Mouse (Mus musculus) embryonic facial prominence, embryonic 14.5 days (tissue): Measurements from ENCODE around the gene Lmx1a. TPM values are rescaled to one million over a fixed set of nuclear protein-coding genes. Genes with fewer than 3 reads are reported as not detected.
A peak's percentile ranks its signal among the peaks of the same experiment; 100 is the strongest.

Experiments
- ATAC-seq: fragments of 200-750 bp; cut with Nextera tagmentation; 2 replicates; pipeline ENCODE4 v1.8.0; 2017; ENCODE audit warnings: low read depth, moderate number of reproducible peaks, moderate TSS enrichment
- DNase-seq: peaks from one replicate; pipeline ENCODE4 v3.0.0-alpha.2; 2015; ENCODE audit warnings: low spot score
- H3K27ac ChIP-seq: fragments of 300-500 bp; sonication (generic); replicated peaks from 2 replicates; pipeline ENCODE4 v1.5.1; 2014; ENCODE audit warnings: low read depth, mild to moderate bottlenecking, low read length, moderate library complexity
- H3K27me3 ChIP-seq: fragments of 300-500 bp; sonication (generic); replicated peaks from 2 replicates; pipeline ENCODE4 v1.6.1; 2014; ENCODE audit warnings: low read length; ENCODE audit not compliant: control insufficient read depth, insufficient read depth
- H3K36me3 ChIP-seq: fragments of 300-500 bp; sonication (generic); 2 replicates; pipeline ENCODE4 v1.6.1; 2014; ENCODE audit warnings: low read length, mixed read lengths; ENCODE audit not compliant: control insufficient read depth, insufficient read depth
- H3K4me1 ChIP-seq: fragments of 300-500 bp; sonication (generic); 2 replicates; pipeline ENCODE4 v1.6.1; 2014; ENCODE audit warnings: antibody characterized with exemption, low read length; ENCODE audit not compliant: control insufficient read depth, insufficient read depth
- H3K4me2 ChIP-seq: fragments of 300-500 bp; sonication (generic); 2 replicates; pipeline ENCODE4 v1.6.1; 2014; ENCODE audit warnings: low read depth, mild to moderate bottlenecking, low read length, moderate library complexity, mixed read lengths
- H3K4me3 ChIP-seq: fragments of 300-500 bp; sonication (generic); 2 replicates; pipeline ENCODE4 v1.5.1; 2014; ENCODE audit warnings: low read depth, mild to moderate bottlenecking, low read length
- H3K9ac ChIP-seq: fragments of 300-500 bp; sonication (generic); 2 replicates; pipeline ENCODE4 v1.6.1; 2014; ENCODE audit warnings: low read depth, mild to moderate bottlenecking, low read length, moderate library complexity, mixed read lengths
- H3K9me3 ChIP-seq: fragments of 300-500 bp; sonication (generic); 2 replicates; pipeline ENCODE4 v1.6.1; 2016; ENCODE audit warnings: low read length; ENCODE audit not compliant: control insufficient read depth
- WGBS: fragments of 180-500 bp; shearing (Covaris S2); extraction: QIAGEN DNeasy Blood & Tissue Kit; methylation state at CpG from one replicate; pipeline ENCODE4 v1.1.7; 2014; 5-methylcytosine and 5-hydroxymethylcytosine counted together
- polyA plus RNA-seq: library from polyadenylated mRNA; unstranded; fragments of >200 nt; fragmentation: Nextera tagmentation; extraction: Ambion mirVana; gene quantifications from 2 replicates; pipeline ENCODE4 v1.2.1, GENCODE M21; 2014

Lmx1a gene
- 1.5 and 1.7 TPM in 2 replicates for polyA plus RNA-seq

- peaks cover 83% of the 10 kb centered on the region for H3K27me3 ChIP-seq
- ATAC-seq (no peak), DNase-seq (no peak)
- H3K4me1 ChIP-seq: peaks cover 10% of the 10 kb centered on the region
- WGBS: 0% methylated on average over 3 of the region's 3 CpGs
- H3K9ac ChIP-seq: peak within 1 kb of the TSS; percentile 62
- H3K4me2 ChIP-seq: peak within 1 kb of the TSS; percentile 97
- no peak within 1 kb of the TSS for H3K27ac ChIP-seq
- peak within 1 kb of the TSS; percentile 58 for H3K4me3 ChIP-seq
- no peaks in the 10 kb centered on the region for H3K36me3 ChIP-seq
- H3K9me3 ChIP-seq: peaks cover 4% of the 10 kb centered on the region; the same call in 1 of the 2 replicates
Measured at GRCm38 (mm10) chr1:167689232-167689261, at the start of gene Lmx1a. Gene Lmx1a (plus strand): TSS chr1:167689237.

DNA sequence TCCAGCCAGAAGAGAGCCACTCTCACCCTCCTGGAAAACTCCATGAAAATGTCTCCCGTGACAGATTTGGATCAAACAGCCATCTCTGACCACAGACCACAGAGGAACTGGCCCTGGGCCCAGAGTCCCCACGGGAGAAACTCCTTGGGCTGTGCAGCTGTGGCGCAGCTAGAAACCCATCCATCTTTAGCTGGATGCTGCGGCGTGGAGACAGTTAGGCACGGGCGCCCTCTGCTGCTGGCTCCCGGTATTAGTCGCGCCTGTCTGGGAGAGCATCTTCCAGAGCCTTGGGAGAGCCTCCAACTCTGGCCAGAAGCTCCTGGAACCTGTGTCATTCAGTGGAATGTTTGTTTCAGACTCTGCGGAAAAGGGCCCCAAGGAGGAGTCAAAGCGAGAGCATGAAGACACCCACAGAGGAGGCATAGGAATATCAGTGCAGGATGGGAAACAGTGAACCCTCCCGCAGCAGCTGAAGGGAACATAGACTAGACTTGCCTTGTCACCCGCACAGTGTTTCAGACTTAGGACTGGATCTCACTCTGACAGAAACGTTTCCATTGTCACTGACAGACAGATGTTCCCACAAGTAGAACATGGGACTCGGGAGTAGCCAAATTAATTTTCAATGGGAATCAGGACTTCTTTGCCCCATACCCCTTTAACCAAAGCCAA, 44.0 kb upstream of the Lmx1a start:
- peak overlapping the region; percentile 37 for H3K4me2 ChIP-seq
- H3K4me1 ChIP-seq: peaks cover 14% of the 10 kb centered on the region
- H3K27ac ChIP-seq: no peak overlapping the region
- WGBS: 15% methylated on average over 16 of the region's 16 CpGs
- DNase-seq (peak; percentile 94), ATAC-seq (peak; percentile 91)
- H3K36me3 ChIP-seq: no peaks in the 10 kb centered on the region
- no peak overlapping the region for H3K9ac ChIP-seq
- H3K9me3 ChIP-seq: no peaks in the 10 kb centered on the region
- no peak overlapping the region for H3K4me3 ChIP-seq
- peaks cover 13% of the 10 kb centered on the region; the same call in 1 of the 2 replicates for H3K27me3 ChIP-seq

GRCm38 (mm10) chr1:167648670-167649069, 40.4 kb upstream of the Lmx1a start:
- peaks cover 8% of the 10 kb centered on the region; the same call in 1 of the 2 replicates for H3K27me3 ChIP-seq
- H3K9me3 ChIP-seq: no peaks in the 10 kb centered on the region
- peak overlapping the region; percentile 68 for H3K27ac ChIP-seq
- H3K4me2 ChIP-seq: peak overlapping the region; percentile 7; the same call in 1 of the 2 replicates
- ATAC-seq (peak; percentile 69; the same call in 1 of the 2 replicates), DNase-seq (peak; percentile 89)
- H3K4me1 ChIP-seq: peaks cover 14% of the 10 kb centered on the region
- H3K36me3 ChIP-seq: no peaks in the 10 kb centered on the region
- H3K9ac ChIP-seq: no peak overlapping the region
- no peak overlapping the region for H3K4me3 ChIP-seq
- WGBS: 32% methylated on average over 3 of the region's 3 CpGs

GRCm38 (mm10) chr1:167649122-167649633, 39.9 kb upstream of the Lmx1a start:
- H3K4me2 ChIP-seq: no peak overlapping the region
- H3K36me3 ChIP-seq: no peaks in the 10 kb centered on the region
- H3K27me3 ChIP-seq: 0 out of 2 replicates have a peak, but pooled peaks cover 5% of the 10 kb centered on the region
- 55% methylated on average over 11 of the region's 11 CpGs for WGBS
- H3K4me3 ChIP-seq: no peak overlapping the region
- no peak overlapping the region for H3K9ac ChIP-seq
- ATAC-seq (no peak), DNase-seq (peak; percentile 51)
- no peaks in the 10 kb centered on the region for H3K9me3 ChIP-seq
- peaks cover 14% of the 10 kb centered on the region for H3K4me1 ChIP-seq
- peak overlapping the region; percentile 48; the same call in 1 of the 2 replicates for H3K27ac ChIP-seq

GRCm38 (mm10) chr1:167652336-167652735, 36.7 kb upstream of the Lmx1a start:
- H3K9me3 ChIP-seq: no peaks in the 10 kb centered on the region
- no peak overlapping the region for H3K9ac ChIP-seq
- H3K27ac ChIP-seq: no peak overlapping the region
- H3K4me1 ChIP-seq: peaks cover 14% of the 10 kb centered on the region
- DNase-seq: no peak
- no peak for ATAC-seq
- no peaks in the 10 kb centered on the region; the same call in 1 of the 2 replicates for H3K27me3 ChIP-seq
- no peaks in the 10 kb centered on the region for H3K36me3 ChIP-seq
- H3K4me3 ChIP-seq: no peak overlapping the region
- 82% methylated on average over 2 of the region's 2 CpGs for WGBS
- no peak overlapping the region for H3K4me2 ChIP-seq

DNA sequence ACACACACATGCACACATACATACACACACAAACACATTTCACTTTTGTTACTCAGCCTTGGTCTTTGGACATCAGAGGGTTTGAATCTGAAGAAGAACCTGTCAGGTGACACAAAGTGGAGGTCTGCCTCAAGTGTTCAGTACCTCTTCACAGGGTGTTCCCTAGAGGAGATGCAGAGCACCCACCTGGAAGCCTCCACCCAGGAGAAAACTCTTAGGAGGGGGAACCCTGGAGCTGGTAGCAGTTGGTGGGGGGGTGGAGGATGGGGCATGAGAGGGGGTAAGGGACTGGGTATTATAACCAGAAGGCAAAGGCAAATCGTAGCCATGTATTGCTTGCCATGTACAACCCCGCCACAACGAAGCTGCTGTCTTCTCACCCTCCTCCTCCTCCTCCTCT, 30.0 kb upstream of the Lmx1a start:
- H3K27me3 ChIP-seq: peaks cover 15% of the 10 kb centered on the region
- peaks cover 21% of the 10 kb centered on the region; the same call in 1 of the 2 replicates for H3K4me1 ChIP-seq
- DNase-seq (no peak), ATAC-seq (no peak)
- 89% methylated on average over 3 of the region's 3 CpGs for WGBS
- H3K9me3 ChIP-seq: no peaks in the 10 kb centered on the region
- H3K9ac ChIP-seq: no peak overlapping the region
- no peak overlapping the region for H3K4me3 ChIP-seq
- no peaks in the 10 kb centered on the region for H3K36me3 ChIP-seq
- no peak overlapping the region for H3K4me2 ChIP-seq
- H3K27ac ChIP-seq: no peak overlapping the region

DNA sequence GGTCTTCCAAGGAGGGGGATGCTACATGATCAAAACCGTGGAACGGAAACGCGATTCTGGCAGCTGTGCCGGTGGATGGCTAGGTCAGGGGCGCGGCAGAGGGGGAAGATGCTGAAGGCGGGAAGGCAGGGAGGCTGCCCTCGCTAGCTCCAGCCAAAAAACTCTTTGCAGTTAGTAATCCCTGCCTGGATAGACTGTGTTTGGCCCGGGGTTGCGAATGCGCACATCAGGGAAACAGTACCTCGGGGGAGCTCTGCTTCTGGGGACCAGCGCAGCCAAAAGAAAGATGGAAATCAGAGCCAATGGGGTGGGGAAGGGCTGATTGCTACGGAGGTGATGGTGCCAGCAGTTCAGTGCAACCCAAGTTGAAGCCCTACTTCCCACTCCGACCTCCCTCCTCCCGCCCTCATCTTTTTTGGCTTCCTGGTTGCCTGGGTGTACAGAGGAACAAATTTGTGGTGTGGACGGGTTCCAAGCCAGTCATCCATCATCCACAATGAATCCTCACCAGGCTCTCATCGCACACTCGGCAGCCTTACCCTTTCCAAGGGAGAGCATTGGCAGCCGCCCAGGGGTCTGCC, 28.4 kb upstream of the Lmx1a start:
- H3K36me3 ChIP-seq: no peaks in the 10 kb centered on the region
- under 1% methylated on average over 20 of the region's 21 CpGs for WGBS
- no peaks in the 10 kb centered on the region for H3K9me3 ChIP-seq
- H3K4me3 ChIP-seq: peak overlapping the region; percentile 26
- H3K9ac ChIP-seq: peak overlapping the region; percentile 31; the same call in 1 of the 2 replicates
- peak overlapping the region; percentile 53 for H3K4me2 ChIP-seq
- DNase-seq: peak; percentile 94
- H3K27ac ChIP-seq: peak overlapping the region; percentile 56
- H3K27me3 ChIP-seq: peaks cover 15% of the 10 kb centered on the region
- peak; percentile 93 for ATAC-seq
- H3K4me1 ChIP-seq: peaks cover 21% of the 10 kb centered on the region; the same call in 1 of the 2 replicates

DNA sequence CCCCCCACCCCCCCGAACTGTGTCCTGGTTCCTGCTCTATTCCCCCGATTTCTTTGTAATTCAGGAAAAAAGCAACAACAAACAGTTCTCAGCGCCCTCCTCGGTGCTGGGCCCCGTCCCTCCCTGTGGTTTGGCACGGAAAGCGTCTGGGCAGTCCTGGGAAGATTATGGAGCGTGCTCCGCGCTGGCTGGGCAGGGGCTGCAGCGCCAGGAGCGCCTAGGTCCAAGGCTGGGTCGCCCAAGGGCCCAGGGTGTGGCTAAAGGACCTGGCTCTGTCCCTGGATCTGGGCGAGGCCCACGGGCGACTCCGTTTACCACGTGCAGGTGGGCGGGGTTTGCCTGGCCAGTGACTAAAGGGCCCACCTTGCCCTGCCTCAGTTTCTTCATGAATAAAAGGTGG, 27.9 kb upstream of the Lmx1a start:
- H3K27me3 ChIP-seq: peaks cover 15% of the 10 kb centered on the region
- WGBS: 1% methylated on average over 19 of the region's 19 CpGs
- no peak for DNase-seq
- H3K4me1 ChIP-seq: peaks cover 21% of the 10 kb centered on the region; the same call in 1 of the 2 replicates
- peak overlapping the region; percentile 26 for H3K4me3 ChIP-seq
- H3K9ac ChIP-seq: peak overlapping the region; percentile 31; the same call in 1 of the 2 replicates
- peak; percentile 83 for ATAC-seq
- no peaks in the 10 kb centered on the region for H3K9me3 ChIP-seq
- peak overlapping the region; percentile 56 for H3K27ac ChIP-seq
- H3K36me3 ChIP-seq: no peaks in the 10 kb centered on the region
- H3K4me2 ChIP-seq: peak overlapping the region; percentile 53

- H3K27ac ChIP-seq: no peak overlapping the region
- ATAC-seq (no peak), DNase-seq (no peak)
- H3K4me2 ChIP-seq: no peak overlapping the region
- peaks cover 19% of the 10 kb centered on the region for H3K27me3 ChIP-seq
- WGBS: 44% methylated on average over 5 of the region's 5 CpGs
- H3K36me3 ChIP-seq: no peaks in the 10 kb centered on the region
- no peak overlapping the region for H3K4me3 ChIP-seq
- no peaks in the 10 kb centered on the region for H3K9me3 ChIP-seq
- no peak overlapping the region for H3K9ac ChIP-seq
- peaks cover 21% of the 10 kb centered on the region; the same call in 1 of the 2 replicates for H3K4me1 ChIP-seq
Measured at GRCm38 (mm10) chr1:167663136-167663535, 25.9 kb upstream of the Lmx1a start.
